Mouse (Mus musculus) layer of hippocampus, adult 2 months (tissue): ENCODE results near the gene Zbtb43. TPM values are rescaled to one million over a fixed set of nuclear protein-coding genes. Genes with fewer than 3 reads are reported as not detected.

Experiments
- DNase-seq, 2 experiments: peaks; one replicate each; pipeline ENCODE4 v3.0.0; 2022; ENCODE audit warnings: low spot score in 2 of 2
- H3K27ac ChIP-seq: fragments of 200-600 bp; 2 replicates; pipeline ENCODE4 v1.8.1; 2022
- H3K4me3 ChIP-seq: fragments of 200-600 bp; 2 replicates; pipeline ENCODE4 v1.8.1; 2022; ENCODE audit warnings: mild to moderate bottlenecking
- CTCF ChIP-seq: fragments of 200-600 bp; conservative IDR thresholded peaks from 2 replicates; pipeline ENCODE4 v1.8.1; 2022; ENCODE audit warnings: antibody characterized with exemption, mild to moderate bottlenecking, moderate library complexity
- total RNA-seq, 2 experiments: library from RNA; stranded (reverse); gene quantifications; 2 replicates each; pipeline ENCODE4 v1.2.3; 2021

Zbtb43 gene
- total RNA-seq, 2 experiments from 2014 or later: 24.1 to 27.4 TPM

GRCm38 (mm10) chr2:33467546-33468465, 553 bp downstream of the Zbtb43 start:
- DNase-seq: no peak
- Histone ChIP-seq H3K4me3 (peak overlapping the region; percentile 100), H3K27ac (peak overlapping the region; percentile 95)
- TF ChIP-seq CTCF: no peak

GRCm38 (mm10) chr2:33465966-33466365, 2.4 kb downstream of the Zbtb43 start:
- no peak for DNase-seq
- Histone ChIP-seq H3K27ac (peak overlapping the region; percentile 4; the same call in 1 of the 2 replicates), H3K4me3 (no peak overlapping the region; the same call in 1 of the 2 replicates)
- no peak for TF ChIP-seq CTCF

- Histone ChIP-seq H3K27ac (peak overlapping the region; percentile 4; the same call in 1 of the 2 replicates), H3K4me3 (peak overlapping the region; percentile 6; the same call in 1 of the 2 replicates)
- DNase-seq: peak in 1 of 2 experiments; percentile 49
- TF ChIP-seq CTCF: no peak
Measured at GRCm38 (mm10) chr2:33465215-33465614, 3.1 kb downstream of the Zbtb43 start.

- Histone ChIP-seq H3K4me3 (no peak overlapping the region), H3K27ac (no peak overlapping the region)
- no peak for DNase-seq
- TF ChIP-seq CTCF: no peak
Measured at GRCm38 (mm10) chr2:33462066-33462465, 6.3 kb downstream of the Zbtb43 start.

DNA sequence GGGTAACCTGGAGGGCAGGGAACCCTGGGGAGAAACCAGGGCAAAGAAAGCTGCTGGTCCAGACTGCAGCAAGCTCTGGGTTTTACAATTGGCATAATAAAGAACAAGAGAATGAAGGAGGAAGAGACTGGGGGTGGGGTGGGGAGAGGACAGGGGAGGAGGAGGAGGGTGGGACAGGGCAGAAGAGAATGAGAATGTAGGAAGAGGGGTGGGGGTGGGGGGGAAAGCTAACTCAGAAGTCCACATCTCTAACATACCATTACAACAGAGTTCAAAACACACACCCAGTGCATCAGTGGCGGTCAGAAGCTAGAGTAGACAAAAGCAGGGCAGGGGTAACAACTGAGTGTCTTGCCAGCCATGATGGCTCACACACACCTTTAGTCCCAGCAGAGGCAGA, 7.3 kb downstream of the Zbtb43 start:
- no peak for TF ChIP-seq CTCF
- DNase-seq: no peak
- H3K4me3 ChIP-seq: no peak overlapping the region
- no peak overlapping the region for H3K27ac ChIP-seq

DNA sequence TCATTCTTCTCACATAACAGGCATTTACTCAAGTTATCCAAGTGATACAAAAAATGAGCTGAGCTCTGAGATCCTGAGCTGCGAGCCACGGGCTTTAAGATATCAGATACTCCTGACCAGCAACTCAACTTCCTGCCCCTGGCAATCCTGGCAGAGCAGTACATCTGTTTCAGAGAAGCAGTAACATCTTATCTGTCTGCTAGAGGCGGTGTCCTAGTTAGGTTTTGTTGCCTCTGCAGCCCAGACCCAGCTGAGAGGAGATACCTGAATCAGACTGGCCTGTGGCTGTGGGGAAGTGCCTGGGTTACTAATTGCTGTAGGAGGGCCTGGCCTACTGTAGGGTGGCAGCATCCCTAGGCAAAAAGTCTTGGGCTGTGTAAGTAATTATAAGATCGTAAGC, 8.7 kb downstream of the Zbtb43 start:
- H3K27ac ChIP-seq: no peak overlapping the region
- TF ChIP-seq CTCF: no peak
- DNase-seq: no peak
- no peak overlapping the region for H3K4me3 ChIP-seq

DNA sequence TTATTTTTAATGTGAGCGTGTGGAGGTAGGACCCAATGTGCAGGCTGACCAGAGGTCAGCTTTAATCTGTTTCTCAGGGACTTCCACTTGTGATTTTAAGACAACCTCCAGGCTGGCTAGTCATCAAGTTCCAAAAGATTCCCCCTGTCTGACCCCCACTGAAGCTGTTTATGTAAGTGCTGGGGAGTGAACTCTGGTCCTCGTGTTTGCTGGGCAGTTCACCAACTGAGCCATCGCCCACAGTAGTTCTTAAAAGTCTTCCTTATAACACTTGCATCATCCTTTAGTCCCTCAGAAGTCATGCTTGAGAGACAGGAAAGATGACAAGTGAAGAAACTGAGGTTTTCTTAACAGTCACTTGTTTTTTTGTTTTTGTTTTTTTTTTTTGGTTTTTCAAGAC, 11.7 kb downstream of the Zbtb43 start:
- TF ChIP-seq CTCF: no peak
- Histone ChIP-seq H3K27ac (no peak overlapping the region), H3K4me3 (no peak overlapping the region)
- no peak for DNase-seq

DNA sequence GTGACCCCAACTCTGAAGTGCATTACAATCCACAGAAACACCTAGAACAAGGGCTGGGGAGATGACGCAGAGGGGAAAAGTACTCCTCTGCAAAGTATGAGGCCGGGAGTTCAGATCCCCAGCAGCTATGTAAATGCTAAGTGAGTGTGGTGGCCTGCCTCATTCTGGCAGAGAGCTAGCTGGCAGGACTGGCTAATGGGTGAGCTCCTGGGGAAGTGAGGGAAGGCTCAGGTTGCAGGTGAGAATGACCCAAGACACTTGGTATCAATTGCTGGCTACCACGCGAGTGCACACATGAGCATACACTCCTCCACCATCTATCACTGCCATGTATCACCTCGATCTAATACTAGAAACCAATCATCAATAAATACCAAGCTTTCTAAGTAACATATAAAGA, 12.1 kb downstream of the Zbtb43 start:
- DNase-seq: no peak
- Histone ChIP-seq H3K27ac (0 out of 2 replicates have a peak overlapping the region, but pooled peaks have one; percentile 5), H3K4me3 (no peak overlapping the region)
- TF ChIP-seq CTCF: no peak

- no peak for TF ChIP-seq CTCF
- Histone ChIP-seq H3K4me3 (no peak overlapping the region), H3K27ac (peak overlapping the region; percentile 46; the same call in 1 of the 2 replicates)
- no peak for DNase-seq
Measured at GRCm38 (mm10) chr2:33455350-33455749, 13.0 kb downstream of the Zbtb43 start.

GRCm38 (mm10) chr2:33454816-33455215, 13.5 kb downstream of the Zbtb43 start:
- TF ChIP-seq CTCF: no peak
- Histone ChIP-seq H3K4me3 (no peak overlapping the region), H3K27ac (peak overlapping the region; percentile 46; the same call in 1 of the 2 replicates)
- DNase-seq: no peak

DNA sequence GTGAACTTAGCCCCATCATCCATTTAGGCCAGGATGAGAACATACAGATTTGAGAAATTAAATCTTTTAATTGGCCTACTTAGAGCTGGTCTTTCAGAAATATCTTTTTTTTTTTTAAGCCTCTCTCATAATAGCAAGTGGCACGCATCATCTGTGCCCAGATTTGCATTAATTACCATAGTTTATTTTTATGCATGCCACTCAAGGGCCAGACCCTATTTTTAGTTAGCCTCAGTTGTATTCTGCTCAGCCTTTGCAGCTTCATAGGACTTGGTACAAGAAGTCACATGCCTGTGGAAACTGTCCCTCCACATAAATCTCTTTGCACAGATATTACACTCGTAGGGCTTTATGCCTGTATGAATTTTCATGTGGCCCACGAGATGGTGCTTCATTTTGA, 14.9 kb downstream of the Zbtb43 start:
- no peak for DNase-seq
- no peak for TF ChIP-seq CTCF
- Histone ChIP-seq H3K27ac (peak overlapping the region; percentile 51), H3K4me3 (no peak overlapping the region; the same call in 1 of the 2 replicates)

DNA sequence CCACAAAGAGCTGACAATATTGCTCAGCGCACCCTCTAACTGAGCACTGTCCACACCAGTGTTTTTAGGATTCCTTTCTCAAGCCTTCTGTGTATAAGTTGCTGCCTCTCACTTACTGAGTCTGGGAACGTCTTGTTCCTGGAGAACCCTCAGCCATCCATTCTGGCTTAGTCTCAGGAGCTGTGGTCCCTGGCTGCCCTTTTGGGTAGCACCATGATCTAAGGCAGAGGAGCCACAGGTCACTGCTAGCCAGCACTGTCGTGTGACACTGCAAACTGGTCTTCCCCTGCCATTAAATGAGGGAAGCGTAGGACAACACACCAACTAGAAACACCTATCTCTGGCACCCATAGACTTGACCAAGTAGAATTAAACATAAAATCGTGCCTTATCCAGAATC, 15.6 kb downstream of the Zbtb43 start:
- Histone ChIP-seq H3K4me3 (no peak overlapping the region; the same call in 1 of the 2 replicates), H3K27ac (peak overlapping the region; percentile 51)
- no peak for TF ChIP-seq CTCF
- DNase-seq: no peak

DNA sequence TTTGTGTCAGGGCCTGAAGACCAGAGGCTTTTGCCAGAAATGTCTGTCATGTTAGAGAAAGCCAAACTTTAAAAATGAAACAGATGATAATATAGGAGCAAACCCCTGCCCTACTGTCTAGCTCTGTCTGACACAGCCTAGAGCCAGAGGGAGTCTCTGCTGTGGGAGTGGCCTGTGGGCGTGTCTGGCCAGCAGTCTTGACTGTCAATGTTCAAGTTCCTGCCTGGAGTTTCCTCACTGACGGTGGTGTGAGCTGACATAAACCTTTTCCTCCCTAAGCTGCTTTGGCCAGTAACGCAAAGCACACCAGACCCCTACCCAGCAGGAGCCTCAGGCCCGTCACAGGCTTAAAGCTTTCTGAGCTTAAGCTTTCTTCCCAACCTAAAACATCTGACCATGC, 16.2 kb downstream of the Zbtb43 start:
- TF ChIP-seq CTCF: no peak
- Histone ChIP-seq H3K4me3 (no peak overlapping the region), H3K27ac (peak overlapping the region; percentile 51)
- DNase-seq: no peak
